Mouse (Mus musculus) thymus, postnatal 4 days (tissue): ENCODE data around the gene Pcnx.

Experiments used
- DNase-seq: peaks from one replicate; pipeline ENCODE4 v3.0.0; 2021

Gene Pcnx

DNA sequence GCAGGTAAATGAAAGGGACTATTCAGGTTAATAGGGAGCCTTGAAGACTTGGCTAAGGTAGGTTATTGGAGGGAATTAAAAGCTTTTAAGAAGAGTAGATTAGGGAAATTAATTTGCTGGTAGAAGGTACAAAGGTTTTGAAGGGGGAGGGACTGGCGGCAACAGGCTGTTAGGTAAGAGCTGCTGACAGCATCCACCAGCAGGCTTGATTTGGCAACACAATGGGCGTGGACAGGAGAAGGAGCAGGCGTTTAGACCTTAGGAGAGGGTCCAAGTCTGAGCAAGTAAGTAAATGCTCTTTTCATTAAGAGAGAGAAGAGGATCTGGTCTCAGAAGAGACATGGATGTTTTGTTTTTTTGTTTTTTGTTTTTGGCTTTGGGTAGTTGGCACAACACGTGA is 3.1 kb upstream of the Pcnx start:
- no peak for DNase-seq

DNA sequence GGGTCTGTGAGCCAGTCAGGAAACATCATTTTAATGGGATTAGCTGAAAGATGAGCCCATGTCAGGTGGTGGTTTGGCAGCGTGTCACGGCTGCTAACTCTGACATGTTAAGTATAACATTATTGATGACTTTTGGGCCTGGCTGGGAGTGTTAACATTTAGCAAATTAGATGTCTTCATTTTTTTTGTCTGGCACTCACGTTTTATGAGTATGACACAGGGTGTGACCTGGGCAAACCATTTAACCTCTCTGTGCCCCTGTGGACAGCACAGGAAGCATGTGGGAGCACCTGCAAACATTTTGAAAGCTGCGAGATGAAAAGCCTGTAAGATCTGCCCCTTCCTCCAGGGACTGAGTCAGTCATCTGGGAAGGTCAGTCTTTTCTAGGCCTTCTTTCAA is 2.6 kb upstream of the Pcnx start:
- no peak for DNase-seq

DNA sequence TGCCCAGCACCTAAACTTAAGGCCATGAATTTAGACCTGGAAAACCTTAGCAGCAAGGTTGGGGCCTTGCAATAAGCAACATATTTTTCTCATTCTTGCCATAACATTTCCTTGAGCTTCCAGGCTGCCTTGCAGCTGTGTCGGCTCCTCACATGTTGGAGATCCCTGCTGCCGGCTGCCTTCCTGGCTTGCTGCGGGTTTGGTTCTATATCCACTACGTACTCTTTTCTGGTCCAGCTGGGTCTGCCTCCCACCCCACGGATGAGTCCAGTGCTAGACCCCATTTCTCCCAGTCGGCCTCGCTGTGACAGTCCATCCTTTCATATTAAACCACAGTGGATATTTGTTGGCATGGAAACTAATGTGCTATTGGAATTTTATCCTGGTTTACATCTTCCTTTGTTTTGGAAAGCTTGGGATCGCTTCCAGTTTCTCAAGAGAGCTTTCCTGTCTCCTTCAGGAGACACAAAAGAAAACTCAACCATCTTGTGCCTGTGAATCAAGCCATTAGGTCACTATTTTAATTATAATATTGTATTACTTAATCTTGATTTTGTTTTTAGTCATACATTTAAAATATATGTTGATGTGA is 1.7 kb upstream of the Pcnx start:
- no peak for DNase-seq

DNA sequence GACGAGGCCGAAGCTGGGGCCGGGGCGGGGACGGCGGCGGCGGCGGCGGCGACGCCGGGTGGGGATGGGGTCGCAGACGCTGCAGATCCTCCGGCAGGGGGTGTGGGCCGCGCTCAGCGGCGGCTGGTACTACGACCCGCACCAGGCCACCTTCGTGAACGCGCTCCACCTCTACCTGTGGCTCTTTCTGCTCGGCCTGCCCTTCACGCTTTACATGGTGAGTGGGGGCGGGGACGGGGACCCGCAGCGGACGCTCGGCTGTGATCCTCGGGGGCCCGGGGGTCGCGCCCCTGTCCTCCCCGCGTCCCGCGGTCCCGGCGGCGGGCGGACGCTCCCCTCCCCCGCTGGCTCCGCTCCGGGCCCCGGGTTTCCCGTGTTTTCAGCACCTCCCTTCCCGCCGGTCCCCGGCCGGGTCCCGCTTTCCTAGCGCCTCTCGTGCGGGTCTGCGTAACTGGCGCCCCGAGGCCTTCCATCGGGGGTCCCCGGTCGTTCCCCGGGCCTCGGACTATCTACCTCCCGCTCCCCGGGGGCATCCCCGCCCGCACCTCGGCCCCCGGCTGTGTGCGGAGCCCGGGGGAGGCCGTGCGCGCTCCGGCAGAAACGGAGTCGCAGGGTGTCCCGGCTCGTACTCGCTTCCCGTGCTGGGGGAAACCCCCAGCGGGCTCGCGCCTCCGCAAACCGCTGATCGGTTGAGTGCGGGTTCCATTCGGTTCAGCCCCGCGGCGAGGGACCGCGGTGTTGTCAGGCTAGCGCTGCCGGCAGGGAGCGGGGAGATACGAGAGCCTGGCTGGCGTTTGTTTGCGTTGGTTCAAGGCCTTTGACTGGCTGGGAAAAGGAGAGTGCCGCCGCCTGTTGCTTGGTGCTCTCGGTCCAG is 722 bp downstream of the Pcnx start:
- peak; percentile 78 for DNase-seq

DNA sequence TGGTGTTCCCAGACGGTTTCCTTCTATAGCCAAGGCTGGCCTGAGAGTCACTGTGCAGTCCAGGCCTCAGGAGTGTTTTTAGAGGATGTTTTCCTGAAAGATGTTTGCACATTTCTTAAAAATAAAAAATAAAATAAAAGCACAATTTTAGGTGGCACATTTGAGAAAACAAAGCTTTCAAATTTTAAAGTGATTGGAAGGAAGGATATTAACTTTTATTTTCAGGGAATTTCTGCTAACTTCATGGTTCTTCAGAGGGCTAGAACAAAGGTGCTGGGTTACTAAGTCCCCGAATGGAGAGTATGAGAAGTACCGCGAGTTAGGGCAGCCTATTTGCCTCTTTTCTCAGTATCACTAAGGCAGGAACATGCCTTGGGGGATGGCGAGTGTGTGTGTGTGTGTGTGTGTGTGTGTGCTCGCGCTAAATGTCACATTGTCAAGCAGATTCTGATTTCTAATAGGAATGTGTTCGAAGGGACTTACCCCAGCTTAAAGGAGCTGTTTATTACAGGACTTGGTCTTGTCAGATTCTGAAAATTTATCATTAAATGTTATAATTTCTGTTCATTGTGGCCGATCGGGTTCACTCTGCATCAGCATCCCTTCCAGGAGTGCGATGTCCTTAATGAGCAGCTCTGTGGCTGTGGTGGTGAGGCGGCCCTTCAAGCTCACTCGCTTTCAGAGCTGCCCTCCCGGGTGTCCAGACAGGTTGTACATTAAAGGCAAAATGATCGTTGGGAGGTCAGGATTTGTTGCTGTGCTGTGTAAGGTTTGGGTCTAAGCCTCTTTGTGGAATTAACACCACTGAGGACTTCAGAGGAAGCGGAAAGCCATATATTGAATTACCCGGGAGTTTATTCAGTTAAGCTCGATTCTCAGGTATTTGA is 1.6 kb downstream of the Pcnx start:
- DNase-seq = peak; percentile 35

DNA sequence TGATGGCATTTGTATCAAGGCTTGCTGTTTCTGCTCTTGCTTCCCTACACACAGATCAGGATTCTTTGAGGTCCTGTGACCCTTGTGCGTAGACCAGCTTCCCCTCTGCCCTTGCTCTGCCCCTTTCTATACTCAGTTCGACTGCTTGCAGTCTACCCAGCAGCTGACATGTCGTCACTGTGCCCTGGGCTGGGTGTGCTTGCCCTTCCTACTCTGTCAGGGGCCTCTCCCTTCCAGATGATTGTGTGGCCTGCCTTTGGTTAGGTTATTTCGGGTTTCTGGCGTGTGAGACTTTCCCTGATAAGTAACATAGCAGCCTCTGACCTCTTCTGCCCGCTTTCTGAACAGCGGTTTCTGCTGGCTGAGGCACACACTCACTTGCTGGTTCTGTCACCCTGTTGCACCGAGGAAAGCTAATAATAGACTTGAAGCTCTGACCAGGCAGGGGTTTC is 2.6 kb downstream of the Pcnx start:
- peak; percentile 34 for DNase-seq

DNA sequence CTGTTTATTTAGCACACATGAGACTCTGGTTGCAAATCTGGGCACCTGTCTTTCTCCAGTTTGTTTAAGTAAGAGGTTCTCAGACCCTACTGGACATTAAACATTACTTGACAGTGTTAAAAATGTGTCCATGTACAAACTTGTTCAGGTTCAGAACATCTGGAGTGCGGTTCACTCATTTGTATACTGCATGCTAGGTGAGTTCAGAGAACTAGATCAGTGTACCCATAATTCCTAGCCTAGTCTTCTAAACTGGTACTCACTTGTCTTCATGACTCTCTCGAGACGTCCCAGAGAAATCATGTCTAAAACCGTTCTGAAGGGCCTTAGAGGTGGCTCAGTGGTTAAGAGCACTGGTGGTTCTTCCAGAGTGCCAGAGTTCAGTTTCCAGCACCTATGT is 4.1 kb downstream of the Pcnx start:
- DNase-seq = no peak

DNA sequence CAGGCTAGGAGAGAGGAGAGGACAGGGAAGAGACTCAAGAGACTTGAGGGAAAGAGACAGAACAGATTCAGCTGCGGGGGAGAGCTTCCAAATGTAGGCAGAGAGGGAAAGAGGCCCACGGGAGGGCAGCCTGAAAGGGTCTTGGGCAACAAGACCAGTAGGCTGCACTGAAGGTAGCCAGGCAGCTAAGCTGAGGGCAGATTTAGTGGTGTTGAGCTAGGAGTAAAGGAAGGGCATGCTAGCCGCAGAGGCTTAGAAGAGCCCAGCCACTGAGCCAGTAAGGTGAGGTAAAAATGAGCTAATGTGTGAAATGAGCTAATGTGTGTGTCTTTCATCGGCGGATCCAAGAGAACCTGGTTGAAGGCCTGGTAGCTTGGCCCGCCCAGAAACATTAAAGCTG is 5.4 kb downstream of the Pcnx start:
- no peak for DNase-seq

DNA sequence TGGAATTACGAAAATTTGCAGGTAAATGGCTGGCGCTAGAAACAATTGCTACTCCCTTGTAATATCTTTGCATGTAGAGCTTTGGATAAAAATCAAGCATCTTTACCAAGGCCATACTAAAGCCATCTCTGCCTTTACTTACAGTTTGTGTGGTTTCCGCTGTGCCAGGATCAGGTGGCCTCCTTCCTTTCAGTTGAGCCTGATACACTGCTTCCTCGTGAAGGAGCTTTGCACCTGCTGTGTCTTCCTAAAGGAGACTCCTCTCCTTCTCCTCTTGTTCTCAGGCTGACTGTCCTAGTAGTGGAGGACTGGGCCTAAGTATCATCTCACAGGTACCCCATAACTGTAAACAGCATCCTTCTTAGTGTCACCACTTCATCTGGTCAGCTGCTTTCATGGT is 7.5 kb downstream of the Pcnx start:
- DNase-seq = no peak

DNA sequence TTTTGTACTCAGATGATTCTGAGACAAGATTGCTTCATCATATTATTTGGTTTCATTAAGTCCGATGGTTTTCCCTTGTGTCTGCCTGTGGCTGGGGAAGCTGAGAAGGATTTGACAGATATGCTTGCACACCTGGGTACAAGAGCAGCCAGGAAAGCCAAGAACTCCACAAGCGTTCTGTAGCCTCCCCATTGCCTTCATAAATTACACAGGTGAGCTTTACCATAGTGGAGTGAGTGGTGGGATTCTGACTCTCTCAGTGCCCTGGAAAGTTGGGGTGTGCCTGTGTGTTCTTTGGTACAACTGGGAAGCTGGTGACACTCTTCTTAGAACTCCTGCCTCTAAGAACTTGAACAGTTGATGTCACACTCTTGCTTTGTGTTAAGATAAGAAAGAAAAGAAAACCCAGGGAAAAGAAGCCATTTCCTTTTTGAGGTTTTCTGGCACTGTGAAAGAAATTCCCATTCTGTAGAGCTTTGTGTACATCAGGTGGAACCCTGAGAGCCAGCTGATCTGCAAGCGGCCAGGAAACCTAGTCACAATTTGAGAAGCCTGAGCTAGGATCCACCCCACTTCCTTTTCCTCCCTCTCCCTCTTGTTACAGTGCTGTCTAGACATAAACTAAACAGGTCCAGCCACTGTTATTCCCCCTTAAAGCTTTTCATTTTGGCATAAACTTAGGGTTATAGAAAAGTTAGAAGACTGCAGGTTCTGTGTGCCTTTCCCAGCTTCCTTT is 9.6 kb downstream of the Pcnx start:
- DNase-seq = no peak

DNA sequence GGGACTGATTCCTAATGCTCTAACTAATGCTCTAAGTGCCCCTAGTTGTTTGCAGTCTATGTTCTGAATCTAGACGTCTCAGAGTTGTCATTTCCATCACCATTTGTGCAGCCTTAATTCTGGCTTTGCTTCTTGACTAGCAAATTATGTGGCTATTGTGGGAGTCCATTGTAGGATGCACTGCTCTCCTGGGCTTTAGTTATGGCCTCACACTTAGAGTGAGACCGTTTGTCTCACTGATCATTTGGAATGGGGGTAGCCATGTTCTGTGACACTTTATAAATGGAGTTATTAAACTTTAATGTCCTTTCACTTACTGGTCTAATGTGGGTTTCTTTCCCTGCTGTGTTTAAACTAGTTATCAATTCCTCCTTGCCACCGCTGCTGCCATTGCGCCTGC is 13.5 kb downstream of the Pcnx start:
- no peak for DNase-seq

DNA sequence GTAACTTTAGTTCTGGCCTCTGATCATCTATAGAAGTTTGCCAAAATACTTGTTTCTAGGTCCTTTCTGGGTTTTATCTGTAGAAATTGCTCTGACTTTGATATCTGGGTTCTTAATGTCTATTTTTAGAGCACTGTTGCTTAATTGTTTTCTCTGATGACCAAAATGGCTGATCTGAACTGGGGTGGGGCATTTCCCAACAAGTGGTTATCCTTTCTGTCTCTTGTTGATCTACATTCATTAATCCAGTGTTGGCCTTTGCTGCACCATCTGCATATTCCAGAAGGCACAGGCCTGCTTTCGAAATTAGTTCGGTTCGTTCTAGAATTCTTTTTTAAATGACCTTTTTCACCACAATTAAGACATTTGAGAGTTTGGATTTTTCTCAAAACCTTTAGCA is 20.3 kb downstream of the Pcnx start:
- DNase-seq = no peak

DNA sequence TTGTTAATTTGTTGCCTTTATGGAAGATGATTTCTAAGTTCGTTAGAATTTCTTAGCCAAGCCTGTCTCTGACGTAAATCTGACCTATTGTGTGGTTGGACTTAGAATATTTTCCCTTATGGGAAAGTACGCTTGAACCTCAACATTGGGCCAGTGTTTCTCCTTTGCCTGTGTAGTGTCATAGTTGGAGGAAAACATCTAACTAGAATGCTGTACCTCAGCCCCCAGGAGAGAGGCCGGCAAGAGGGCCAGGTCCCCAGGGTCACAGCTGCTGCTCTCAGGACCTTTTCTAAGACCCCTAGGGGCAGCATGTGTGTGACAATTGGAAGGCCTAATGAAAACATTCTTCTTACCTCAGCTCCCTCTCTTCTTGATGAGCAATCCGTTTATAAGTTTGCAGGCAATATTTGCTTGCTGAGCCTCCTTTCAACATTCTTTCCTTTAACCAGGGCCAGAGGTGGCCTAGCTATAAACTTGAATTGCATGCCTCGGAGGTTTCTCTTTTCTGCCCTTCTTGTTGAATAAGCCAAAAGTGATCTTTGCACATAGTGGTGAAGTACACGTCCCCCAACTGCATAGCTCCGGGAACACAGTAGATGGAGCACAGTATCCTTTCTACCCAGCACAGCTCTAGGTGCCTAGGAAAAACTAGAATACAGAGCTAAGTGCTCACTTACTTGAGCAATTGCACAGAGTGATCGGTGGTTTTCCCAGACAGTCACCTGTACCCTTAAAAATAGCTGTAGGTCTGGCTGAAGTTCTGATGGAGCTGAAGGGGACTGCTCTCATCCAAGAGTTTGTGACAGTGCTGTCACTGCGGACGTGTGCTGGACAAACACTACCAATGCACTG is 23.7 kb downstream of the Pcnx start:
- DNase-seq = no peak

DNA sequence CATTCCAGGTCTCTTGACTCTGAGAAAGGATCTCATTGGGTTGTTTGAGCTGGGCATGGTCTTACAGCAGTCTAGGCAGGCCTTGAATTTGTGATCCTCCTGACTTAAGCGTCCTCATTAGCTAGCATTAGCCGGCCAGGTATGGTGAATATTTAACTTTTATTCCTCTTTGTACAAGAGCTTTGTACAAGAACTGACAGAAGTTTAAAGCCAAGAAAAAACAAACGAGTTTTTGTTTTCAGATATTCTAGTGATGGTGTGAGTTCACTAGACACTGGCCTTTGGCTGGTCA is 24.2 kb downstream of the Pcnx start:
- no peak for DNase-seq

DNA sequence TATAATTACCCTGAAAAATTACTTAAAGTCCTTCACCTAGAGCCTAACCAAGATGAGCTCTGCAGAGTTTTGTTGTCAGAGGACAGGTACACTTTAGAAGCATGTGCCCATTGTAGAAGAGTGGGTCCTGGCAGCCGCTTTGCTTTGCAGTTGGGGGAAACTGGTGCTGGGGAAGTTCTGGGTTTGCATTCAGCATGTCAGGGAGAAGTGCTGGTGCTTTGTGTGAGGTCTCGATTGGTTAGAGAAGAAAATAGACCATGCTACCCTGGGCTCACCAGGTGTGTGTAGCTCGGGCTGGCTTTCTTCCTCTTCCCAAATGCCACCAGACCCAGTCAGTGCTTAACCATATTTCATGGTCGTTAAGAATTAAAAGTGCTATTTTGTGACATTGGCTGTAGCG is 25.2 kb downstream of the Pcnx start:
- DNase-seq = no peak

DNA sequence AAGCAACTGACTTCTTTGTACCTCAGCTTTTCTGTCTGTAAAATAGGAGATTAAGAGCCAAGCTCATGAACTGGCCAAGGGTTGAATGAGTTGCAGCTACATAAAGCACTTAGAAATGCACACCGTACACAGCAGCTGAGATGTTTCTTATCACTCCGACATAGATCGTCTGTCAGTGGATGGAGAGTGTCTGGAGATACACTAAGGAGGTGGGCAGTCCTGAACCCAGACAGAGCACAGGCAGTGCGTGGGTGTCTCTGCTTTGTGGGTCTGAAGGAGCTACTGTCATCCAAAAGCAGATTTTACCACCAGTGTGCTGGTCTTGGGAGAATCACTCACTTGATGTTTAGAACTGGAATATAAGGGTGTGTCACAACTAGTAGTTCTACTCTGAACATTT is 26.2 kb downstream of the Pcnx start:
- DNase-seq = no peak

DNA sequence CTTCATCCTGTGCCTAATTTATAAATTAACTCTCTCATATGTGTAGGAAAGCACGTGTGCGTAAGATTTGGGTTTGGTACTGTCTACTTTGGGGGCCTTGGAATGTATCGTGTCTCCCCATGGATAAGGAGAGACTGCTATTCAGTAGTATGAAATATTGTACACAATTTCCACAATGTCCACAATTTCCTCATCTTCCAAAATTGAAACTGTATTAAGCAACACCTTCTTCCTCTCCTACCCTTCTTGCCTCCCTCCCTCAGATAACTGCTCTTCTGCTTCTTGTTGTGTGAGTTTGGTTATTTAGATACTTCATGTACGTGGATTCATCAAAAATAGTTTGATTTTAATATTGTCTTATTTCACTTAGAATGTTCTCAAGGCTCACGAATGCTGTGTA is 29.1 kb downstream of the Pcnx start:
- DNase-seq = no peak

DNA sequence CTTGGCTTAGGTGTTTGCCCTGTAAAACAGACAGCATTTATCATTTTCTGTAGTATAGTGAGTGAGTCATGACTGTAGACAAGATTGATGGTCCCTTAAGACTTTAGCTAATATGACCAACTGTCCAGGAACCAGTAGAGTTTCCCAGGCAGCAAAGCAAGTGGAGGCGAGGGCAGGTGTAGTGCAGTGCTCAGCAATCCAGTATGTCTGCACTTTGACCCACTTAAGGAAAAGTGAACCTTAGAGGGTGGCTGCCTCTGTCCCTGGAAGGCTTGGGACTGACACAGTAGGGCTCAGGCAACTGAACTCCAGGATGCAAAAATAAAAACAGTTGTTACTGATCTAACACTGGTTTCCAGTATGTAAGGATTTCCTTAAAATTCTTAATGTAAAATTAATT is 32.1 kb downstream of the Pcnx start:
- no peak for DNase-seq

DNA sequence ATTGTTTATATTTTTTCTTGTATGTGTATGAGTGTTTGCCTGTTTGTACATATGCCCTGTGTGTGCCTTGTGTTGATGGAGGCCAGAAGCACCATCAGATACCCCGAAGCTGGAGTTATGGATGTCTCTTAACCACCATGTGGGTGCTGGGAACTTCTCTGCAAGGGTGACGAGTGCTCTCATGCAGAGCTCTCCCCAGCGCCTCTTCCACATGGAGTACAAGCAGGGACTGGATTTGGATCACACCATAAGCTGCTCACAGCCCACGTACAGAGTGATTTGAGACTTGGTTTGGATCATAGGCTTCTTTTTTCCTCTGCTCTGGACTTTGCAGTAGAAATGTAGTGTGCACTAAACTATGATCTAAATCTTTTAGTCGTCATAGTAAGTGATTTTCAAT is 34.5 kb downstream of the Pcnx start:
- no peak for DNase-seq

DNA sequence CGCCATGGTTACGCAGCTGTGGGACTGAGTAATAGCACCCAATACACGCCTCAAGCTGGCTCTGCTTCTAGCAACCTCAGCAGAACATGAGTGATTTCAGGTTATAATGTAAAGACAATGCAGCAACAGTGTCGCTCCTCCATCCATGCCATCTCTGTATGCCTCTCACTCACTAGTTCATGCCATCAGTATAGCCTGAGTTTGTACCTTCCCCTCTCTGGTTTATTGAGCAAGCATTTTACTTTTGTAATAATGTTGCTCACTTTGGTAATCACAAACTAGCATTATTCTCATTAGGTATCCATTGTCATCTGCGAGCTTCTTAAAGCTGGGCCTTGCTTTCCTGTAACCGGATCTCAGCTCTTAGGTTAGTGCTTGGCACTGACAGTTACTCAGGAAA is 36.2 kb downstream of the Pcnx start:
- DNase-seq = no peak

DNA sequence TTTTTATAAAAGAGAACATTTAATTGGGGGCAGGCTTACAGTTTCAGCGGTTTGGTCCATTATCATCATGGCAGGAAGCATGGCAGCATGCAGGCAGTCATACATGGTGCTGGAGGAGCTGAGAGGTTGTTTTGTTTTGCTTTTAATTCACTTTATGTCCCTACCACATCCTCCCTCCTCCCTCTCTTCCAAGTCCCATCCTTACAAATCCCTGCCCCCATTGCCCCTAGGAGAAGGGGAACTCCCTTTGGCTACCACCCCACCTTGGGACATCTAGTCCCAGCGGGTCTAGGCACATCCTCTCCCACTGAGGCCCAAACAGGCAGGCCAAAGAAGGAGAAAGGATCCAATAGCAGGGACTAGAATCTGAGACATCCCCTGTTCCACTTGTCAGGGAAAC is 44.6 kb downstream of the Pcnx start:
- DNase-seq = no peak

DNA sequence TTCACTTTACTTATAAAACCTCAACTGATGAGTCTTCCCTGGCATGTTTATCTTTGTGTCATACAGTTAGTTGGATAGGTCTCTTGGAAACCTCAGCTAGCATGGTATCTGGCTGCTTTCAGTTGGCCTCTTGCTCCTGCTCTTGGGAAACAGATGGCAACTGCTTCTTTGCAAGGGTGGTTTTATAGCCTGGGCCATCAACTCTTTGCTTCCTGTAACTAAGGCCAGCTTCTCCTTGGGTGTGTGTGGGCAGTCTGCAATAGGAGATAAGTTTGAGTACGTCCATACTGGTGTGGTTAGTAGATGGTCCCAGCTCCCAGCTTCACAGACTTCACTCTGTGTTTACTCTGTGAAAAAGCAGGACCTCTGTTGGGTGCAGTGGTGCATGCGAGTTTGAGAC is 46.0 kb downstream of the Pcnx start:
- DNase-seq = no peak
